Mouse (Mus musculus): ENCODE measurements around the gene Ap3b1.

GRCm38 (mm10) chr13:94374131-94374530, 15.4 kb downstream of the Ap3b1 start:
- no peak for TF ChIP-seq POLR2A (IDR thresholded peaks at IDR 0.05; ENCODE audit: borderline replicate concordance, extremely low read depth, insufficient read depth, insufficient read length, poor library complexity, severe bottlenecking)
- no peak for TF ChIP-seq CTCF (IDR thresholded peaks at IDR 0.05; ENCODE audit: borderline replicate concordance, extremely low read depth, insufficient read depth, insufficient read length)
